Mouse (Mus musculus) adrenal gland, postnatal 36 days (tissue): ENCODE measurements at regions not wholly inside any gene's neighbourhood (a gene's known extent, or its start where the extent isn't known, plus 50 kb on each side); places are given as distances from the start of the nearest gene placed in this dataset.

Experiments used
- DNase-seq, 2 experiments: peaks; one replicate each; pipeline ENCODE4 v3.0.0; 2021; ENCODE audit warnings: mixed read lengths in 1 of 2

- no peak for DNase-seq
Observed at GRCm38 (mm10) chr8:53749263-53749662, 110.4 kb upstream of the Neil3 start.

- no peak for DNase-seq
Observed at GRCm38 (mm10) chr8:53769211-53769610, 130.3 kb upstream of the Neil3 start.

- DNase-seq = no peak
Observed at GRCm38 (mm10) chr8:53775511-53775910, 136.6 kb upstream of the Neil3 start.

- DNase-seq = no peak
Observed at GRCm38 (mm10) chr8:53780886-53781285, 142.0 kb upstream of the Neil3 start.

GRCm38 (mm10) chr8:53781885-53782284, 143.0 kb upstream of the Neil3 start:
- DNase-seq = no peak

GRCm38 (mm10) chr8:53788202-53788601, 149.3 kb upstream of the Neil3 start:
- no peak for DNase-seq

- no peak for DNase-seq
Observed at GRCm38 (mm10) chr8:53821148-53821547, 182.3 kb upstream of the Neil3 start.

GRCm38 (mm10) chr8:53827395-53827794, 188.5 kb upstream of the Neil3 start:
- DNase-seq = no peak

GRCm38 (mm10) chr8:53847821-53848220, 209.0 kb upstream of the Neil3 start:
- no peak for DNase-seq

GRCm38 (mm10) chr8:53868567-53868966, 208.8 kb upstream of the Vegfc start:
- DNase-seq = no peak

- DNase-seq = peak; percentile 13 to 15
Observed at GRCm38 (mm10) chr8:53869997-53870596, 207.3 kb upstream of the Vegfc start.

GRCm38 (mm10) chr8:53872033-53872619, 205.3 kb upstream of the Vegfc start:
- no peak for DNase-seq

- peak; percentile 22 to 42 for DNase-seq
Observed at GRCm38 (mm10) chr8:53878846-53879245, 198.6 kb upstream of the Vegfc start.

- no peak for DNase-seq
Observed at GRCm38 (mm10) chr8:53881551-53881950, 195.9 kb upstream of the Vegfc start.

GRCm38 (mm10) chr8:53892205-53892710, 185.1 kb upstream of the Vegfc start:
- no peak for DNase-seq

- no peak for DNase-seq
Observed at GRCm38 (mm10) chr8:53892770-53893169, 184.6 kb upstream of the Vegfc start.

- DNase-seq = no peak
Observed at GRCm38 (mm10) chr8:53922343-53922742, 155.1 kb upstream of the Vegfc start.

GRCm38 (mm10) chr8:53930685-53931084, 146.7 kb upstream of the Vegfc start:
- no peak for DNase-seq

- DNase-seq = no peak
Observed at GRCm38 (mm10) chr8:53938392-53938791, 139.0 kb upstream of the Vegfc start.

GRCm38 (mm10) chr8:53939519-53939918, 137.9 kb upstream of the Vegfc start:
- no peak for DNase-seq

- no peak for DNase-seq
Observed at GRCm38 (mm10) chr8:53941144-53941543, 136.3 kb upstream of the Vegfc start.

GRCm38 (mm10) chr8:53945561-53945960, 131.8 kb upstream of the Vegfc start:
- no peak for DNase-seq

- no peak for DNase-seq
Observed at GRCm38 (mm10) chr8:53947384-53947783, 130.0 kb upstream of the Vegfc start.
